Mouse (Mus musculus): ENCODE data around the gene Olfr1428. TPM values are rescaled to one million over a fixed set of nuclear protein-coding genes. Genes with fewer than 3 reads are reported as not detected.

Gene Olfr1428
- polyA plus RNA-seq, 1 experiment from 2014 or later, result not detected

Other genes starting within 250 kb of the Olfr1428 start
- gene Olfr1419, start 240.8 kb downstream of the Olfr1428 start, polyA plus RNA-seq (2015; fragmentation: Nextera tagmentation; extraction: Ambion mirVana), result not detected in 2 replicates
- gene Olfr1420, start 229.3 kb downstream of the Olfr1428 start, polyA plus RNA-seq (2015; fragmentation: Nextera tagmentation; extraction: Ambion mirVana), result 0.06 and 0.08 TPM in 2 replicates
- gene Patl1, start 203.5 kb downstream of the Olfr1428 start, polyA plus RNA-seq (2015; fragmentation: Nextera tagmentation; extraction: Ambion mirVana), result 5.7 and 6.6 TPM in 2 replicates
- gene Osbp, start 150.0 kb downstream of the Olfr1428 start, polyA plus RNA-seq (2015; fragmentation: Nextera tagmentation; extraction: Ambion mirVana), result 4.3 and 4.5 TPM in 2 replicates
- gene Olfr1423, start 74.6 kb downstream of the Olfr1428 start, polyA plus RNA-seq (2015; fragmentation: Nextera tagmentation; extraction: Ambion mirVana), result not detected in 2 replicates
- gene Olfr1424, start 53.2 kb downstream of the Olfr1428 start, polyA plus RNA-seq (2015; fragmentation: Nextera tagmentation; extraction: Ambion mirVana), result not detected in 2 replicates
- not detected in 2 replicates for gene Olfr1425, start 38.2 kb downstream of the Olfr1428 start, polyA plus RNA-seq (2015; fragmentation: Nextera tagmentation; extraction: Ambion mirVana)
- not detected in 2 replicates for gene Olfr1426, start 23.9 kb downstream of the Olfr1428 start, polyA plus RNA-seq (2015; fragmentation: Nextera tagmentation; extraction: Ambion mirVana)
- gene Olfr1427, start 12.6 kb downstream of the Olfr1428 start, polyA plus RNA-seq (2015; fragmentation: Nextera tagmentation; extraction: Ambion mirVana), result not detected in 2 replicates
- not detected in 2 replicates for gene Olfr76, start 7.3 kb upstream of the Olfr1428 start, polyA plus RNA-seq (2015; fragmentation: Nextera tagmentation; extraction: Ambion mirVana)
- gene Olfr1555-ps1, start 54.2 kb upstream of the Olfr1428 start, polyA plus RNA-seq (2015; fragmentation: Nextera tagmentation; extraction: Ambion mirVana), result not detected in 2 replicates
- not detected in 2 replicates for gene Olfr1431, start 84.7 kb upstream of the Olfr1428 start, polyA plus RNA-seq (2015; fragmentation: Nextera tagmentation; extraction: Ambion mirVana)
- not detected in 2 replicates for gene Olfr1432, start 116.7 kb upstream of the Olfr1428 start, polyA plus RNA-seq (2015; fragmentation: Nextera tagmentation; extraction: Ambion mirVana)
- gene Olfr262, start 125.8 kb upstream of the Olfr1428 start, polyA plus RNA-seq (2015; fragmentation: Nextera tagmentation; extraction: Ambion mirVana), result not detected in 2 replicates
- gene Olfr235, start 145.1 kb upstream of the Olfr1428 start, polyA plus RNA-seq (2015; fragmentation: Nextera tagmentation; extraction: Ambion mirVana), result not detected in 2 replicates
- not detected in 2 replicates for gene Olfr1434, start 164.0 kb upstream of the Olfr1428 start, polyA plus RNA-seq (2015; fragmentation: Nextera tagmentation; extraction: Ambion mirVana)
- gene Olfr1436, start 183.2 kb upstream of the Olfr1428 start, polyA plus RNA-seq (2015; fragmentation: Nextera tagmentation; extraction: Ambion mirVana), result not detected in 2 replicates
- not detected in 2 replicates for gene Olfr1437, start 209.2 kb upstream of the Olfr1428 start, polyA plus RNA-seq (2015; fragmentation: Nextera tagmentation; extraction: Ambion mirVana)
- gene Olfr1438-ps1, start 220.0 kb upstream of the Olfr1428 start, polyA plus RNA-seq (2015; fragmentation: Nextera tagmentation; extraction: Ambion mirVana), result 0.04 TPM in 1 of 2 replicates, not detected in the other

All from stomach, postnatal 0 days (tissue).